11 mouse cellular contexts compared by ENCODE assay signal in genomic region chr1:133920401-133920800, GRCm38 (mm10). TPM values are rescaled to one million over a fixed set of nuclear protein-coding genes. Genes with fewer than 3 reads are reported as not detected.
DNase-seq lines count a peak whose midpoint lies in the region; ATAC-seq lines count a peak whose summit lies in the region.
"Had no signal": no experiment of that assay in that cellular context is flagged by ENCODE, and none has a peak within 500 bp of the region (broad histone marks: within the 10 kb centered on the region; RNA-seq: fewer than 3 reads in every experiment).

No protein-coding gene starts in this region.

- DNase-seq in heart, adult 9 months (ENCODE audit: low spot score in 2 of 2): no peak
- DNase-seq in lung, postnatal 36 days: no peak
- DNase-seq in hindbrain, embryonic 14.5 days (ENCODE audit: low spot score): no peak
- peak; percentile 47 for DNase-seq in retina, embryonic 14.5 days (ENCODE audit: low spot score)
- DNase-seq in embryo, embryonic 9.5 days (ENCODE audit: extremely low spot score): no peak
- DNase-seq in gastrocnemius, postnatal 36 days: no peak
- DNase-seq: cerebellum, postnatal 36 days; kidney, adult 9 months had no signal

- 63% methylated on average over 3 of the region's 3 CpGs for WGBS in heart, embryonic 15.5 days
- 21% methylated on average over 3 of the region's 3 CpGs for WGBS in lung, embryonic 16.5 days
- 28% methylated on average over 3 of the region's 3 CpGs for WGBS in hindbrain, embryonic 14.5 days

- peak overlapping the region; percentile 29; the same call in 1 of the 2 replicates for H3K4me2 ChIP-seq in heart, embryonic 15.5 days
- H3K4me2 ChIP-seq in lung, embryonic 16.5 days (ENCODE audit: low read depth, low read length): peak overlapping the region; percentile 48
- peak overlapping the region; percentile 25 for H3K4me2 ChIP-seq in hindbrain, embryonic 14.5 days (replicated peaks)

- H3K9me3 ChIP-seq in heart, embryonic 15.5 days (replicated peaks): no peaks in the 10 kb centered on the region
- H3K9me3 ChIP-seq in lung, embryonic 16.5 days (ENCODE audit: control insufficient read depth, low read length): no peaks in the 10 kb centered on the region
- no peaks in the 10 kb centered on the region for H3K9me3 ChIP-seq in hindbrain, embryonic 14.5 days (ENCODE audit: control insufficient read depth, low read length)

- H3K27ac ChIP-seq in heart, embryonic 15.5 days: peak overlapping the region; percentile 68; the same call in 1 of the 2 replicates
- H3K27ac ChIP-seq in lung, embryonic 16.5 days (ENCODE audit: low read length): peak overlapping the region; percentile 90
- peak overlapping the region; percentile 70; the same call in 1 of the 2 replicates for H3K27ac ChIP-seq in hindbrain, embryonic 14.5 days
- H3K27ac ChIP-seq: liver, embryonic 14.5 days had no signal

- H3K4me3 ChIP-seq in heart, embryonic 15.5 days: no peak overlapping the region
- peak overlapping the region; percentile 33 for H3K4me3 ChIP-seq in lung, embryonic 16.5 days (ENCODE audit: low read length)
- peak overlapping the region; percentile 17; the same call in 1 of the 2 replicates for H3K4me3 ChIP-seq in hindbrain, embryonic 14.5 days (replicated peaks; ENCODE audit: low read length)

- H3K36me3 ChIP-seq in heart, embryonic 15.5 days: no peaks in the 10 kb centered on the region
- H3K36me3 ChIP-seq in lung, embryonic 16.5 days (ENCODE audit: control insufficient read depth, insufficient read depth, low read length): no peaks in the 10 kb centered on the region
- H3K36me3 ChIP-seq in hindbrain, embryonic 14.5 days (replicated peaks; ENCODE audit: control insufficient read depth, insufficient read depth): no peaks in the 10 kb centered on the region

- H3K4me1 ChIP-seq in heart, embryonic 15.5 days (replicated peaks): peaks cover 55% of the 10 kb centered on the region
- peaks cover 72% of the 10 kb centered on the region for H3K4me1 ChIP-seq in lung, embryonic 16.5 days (replicated peaks; ENCODE audit: control insufficient read depth, insufficient read depth, low read length)
- peaks cover 11% of the 10 kb centered on the region for H3K4me1 ChIP-seq in hindbrain, embryonic 14.5 days (replicated peaks; ENCODE audit: control insufficient read depth, insufficient read depth, low read length)

- H3K9ac ChIP-seq in heart, embryonic 15.5 days: no peak overlapping the region
- H3K9ac ChIP-seq in lung, embryonic 16.5 days (ENCODE audit: low read length): peak overlapping the region; percentile 54
- H3K9ac ChIP-seq in hindbrain, embryonic 14.5 days: 0 out of 2 replicates have a peak overlapping the region, but pooled peaks have one; percentile 5
- H3K9ac ChIP-seq: liver, embryonic 14.5 days had no signal

- ATAC-seq in heart, embryonic 15.5 days (replicated peaks; ENCODE audit: insufficient number of reproducible peaks, insufficient read depth, low FRiP score, low read depth): no peak
- ATAC-seq in lung, embryonic 16.5 days (ENCODE audit: low read depth): no peak
- ATAC-seq in hindbrain, embryonic 14.5 days (ENCODE audit: low FRiP score): no peak

- intact Hi-C loops in gastrocnemius, postnatal 36 days (cut with DNase I): no loop called here

- no peaks in the 10 kb centered on the region for H3K27me3 ChIP-seq in heart, embryonic 15.5 days
- H3K27me3 ChIP-seq in lung, embryonic 16.5 days (ENCODE audit: control insufficient read depth, insufficient read depth, low read depth, low read length): no peaks in the 10 kb centered on the region
- no peaks in the 10 kb centered on the region for H3K27me3 ChIP-seq in hindbrain, embryonic 14.5 days (ENCODE audit: control insufficient read depth, insufficient read depth, low read length)

RNA-seq across cellular contexts. Expression of gene Prelp, which starts 0.8 kb away (rescaled TPM):
- polyA plus RNA-seq in heart, embryonic 15.5 days (2015; fragmentation: Nextera tagmentation; extraction: Ambion mirVana): 4.0 and 5.8 TPM in 2 replicates
- 22.4 and 28.6 TPM in 2 replicates for polyA plus RNA-seq in lung, embryonic 16.5 days (2015; fragmentation: Nextera tagmentation; extraction: Ambion mirVana)
- polyA plus RNA-seq in hindbrain, embryonic 14.5 days (2014; fragmentation: Nextera tagmentation; extraction: Ambion mirVana): 14.6 and 15.6 TPM in 2 replicates
- 10 to 100 TPM; 16.1 to 19.9 TPM for total RNA-seq in gastrocnemius, postnatal 36 days (2021)

RNA-seq across cellular contexts. Expression of gene Optc, which starts 12.6 kb away (rescaled TPM):
- 0.18 and 0.36 TPM in 2 replicates for polyA plus RNA-seq in heart, embryonic 15.5 days (2015; fragmentation: Nextera tagmentation; extraction: Ambion mirVana)
- polyA plus RNA-seq in lung, embryonic 16.5 days (2015; fragmentation: Nextera tagmentation; extraction: Ambion mirVana): 0.29 and 0.54 TPM in 2 replicates
- polyA plus RNA-seq in hindbrain, embryonic 14.5 days (2014; fragmentation: Nextera tagmentation; extraction: Ambion mirVana): 3.2 TPM in 2 replicates
- not detected for total RNA-seq in gastrocnemius, postnatal 36 days (2021)
